Mouse (Mus musculus) heart, embryonic 14.5 days (tissue): ENCODE measurements around the gene Fes. TPM values are rescaled to one million over a fixed set of nuclear protein-coding genes. Genes with fewer than 3 reads are reported as not detected.
A peak's percentile ranks its signal among the peaks of the same experiment; 100 is the strongest.

Experiments used
- ATAC-seq: fragments of 200-750 bp; cut with Nextera tagmentation; 2 replicates; pipeline ENCODE4 v1.8.0; 2017; ENCODE audit warnings: low read depth, moderate TSS enrichment; ENCODE audit not compliant: insufficient number of reproducible peaks, insufficient read depth, low FRiP score
- H3K27ac ChIP-seq, 2 experiments: fragments of 200-500 bp in 1 of 2; fragments of 300-500 bp in 1 of 2; sonication (generic) in 1 of 2; replicated peaks in 1 of 2; 2 replicates each; pipeline ENCODE4 v1.5.1; 2012 to 2014; ENCODE audit warnings: low read depth in 2 of 2, low read length in 2 of 2, control low read depth in 1 of 2, mild to moderate bottlenecking in 1 of 2, mixed read lengths in 1 of 2; ENCODE audit not compliant: control insufficient read depth in 1 of 2, insufficient read depth in 1 of 2
- H3K27me3 ChIP-seq: fragments of 300-500 bp; sonication (generic); 2 replicates; pipeline ENCODE4 v1.6.1; 2014; ENCODE audit warnings: mild to moderate bottlenecking, low read length, control low read depth; ENCODE audit not compliant: control insufficient read depth, insufficient read depth
- H3K36me3 ChIP-seq: fragments of 300-500 bp; sonication (generic); 2 replicates; pipeline ENCODE4 v1.6.1; 2014; ENCODE audit warnings: mild to moderate bottlenecking, control low read depth, low read length, mixed read lengths; ENCODE audit not compliant: control insufficient read depth, insufficient read depth
- H3K4me1 ChIP-seq, 2 experiments: fragments of 200-500 bp in 1 of 2; fragments of 300-500 bp in 1 of 2; sonication (generic) in 1 of 2; 2 replicates each; pipeline ENCODE4 v1.6.1; 2012 to 2014; ENCODE audit warnings: low read length in 2 of 2, control low read depth in 1 of 2, mixed read lengths in 1 of 2; ENCODE audit not compliant: control insufficient read depth in 2 of 2, insufficient read depth in 2 of 2
- H3K4me2 ChIP-seq: fragments of 300-500 bp; sonication (generic); 2 replicates; pipeline ENCODE4 v1.6.1; 2014; ENCODE audit warnings: mild to moderate bottlenecking, low read length
- H3K4me3 ChIP-seq, 2 experiments: fragments of 200-500 bp in 1 of 2; fragments of 300-500 bp in 1 of 2; sonication (generic) in 1 of 2; 2 replicates each; pipeline ENCODE4 v1.5.1; 2012 to 2014; ENCODE audit warnings: low read length in 2 of 2, mild to moderate bottlenecking in 2 of 2, control low read depth in 1 of 2, low read depth in 1 of 2, moderate library complexity in 1 of 2; ENCODE audit not compliant: control insufficient read depth in 1 of 2, insufficient read depth in 1 of 2
- H3K9ac ChIP-seq: fragments of 300-500 bp; sonication (generic); 2 replicates; pipeline ENCODE4 v1.6.1; 2014; ENCODE audit warnings: mild to moderate bottlenecking, low read length
- H3K9me3 ChIP-seq: fragments of 300-500 bp; sonication (generic); 2 replicates; pipeline ENCODE4 v1.6.1; 2016; ENCODE audit warnings: low read length, control low read depth; ENCODE audit not compliant: control insufficient read depth
- WGBS: fragments of 180-500 bp; shearing (Covaris S2); extraction: QIAGEN DNeasy Blood & Tissue Kit; methylation state at CpG from one replicate; pipeline ENCODE4 v1.1.7; 2014; 5-methylcytosine and 5-hydroxymethylcytosine counted together
- polyA plus RNA-seq: library from polyadenylated mRNA; unstranded; fragments of >200 nt; fragmentation: Nextera tagmentation; extraction: Ambion mirVana; gene quantifications from 2 replicates; pipeline ENCODE4 v1.2.1, GENCODE M21; 2014

Gene Fes
- polyA plus RNA-seq, 1 experiment from 2014 or later: 12.3 TPM

GRCm38 (mm10) chr7:80346830-80347229 lies 40.9 kb downstream of the Fes start:
- Histone ChIP-seq H3K27ac (no peak overlapping the region), H3K27me3 (no peaks in the 10 kb centered on the region), H3K9ac (no peak overlapping the region), H3K4me3 (no peak overlapping the region), H3K36me3 (peaks cover 21% of the 10 kb centered on the region), H3K4me1 (peaks cover 9 to 14% of the 10 kb centered on the region in 2 experiments), H3K4me2 (no peak overlapping the region), H3K9me3 (no peaks in the 10 kb centered on the region)
- ATAC-seq: no peak
- 67% methylated on average over 5 of the region's 5 CpGs for WGBS

GRCm38 (mm10) chr7:80346173-80346572 lies 41.6 kb downstream of the Fes start:
- Histone ChIP-seq H3K4me3 (no peak overlapping the region), H3K4me2 (no peak overlapping the region), H3K27ac (no peak overlapping the region), H3K9ac (no peak overlapping the region), H3K27me3 (no peaks in the 10 kb centered on the region), H3K9me3 (no peaks in the 10 kb centered on the region), H3K36me3 (peaks cover 16% of the 10 kb centered on the region), H3K4me1 (peaks cover 11 to 15% of the 10 kb centered on the region in 2 experiments)
- WGBS: 76% methylated on average over 9 of the region's 9 CpGs
- no peak for ATAC-seq

GRCm38 (mm10) chr7:80343270-80344018 lies 44.3 kb downstream of the Fes start:
- Histone ChIP-seq H3K27ac (peak overlapping the region; percentile 68), H3K4me3 (peak overlapping the region; percentile 55 to 67), H3K9ac (peak overlapping the region; percentile 92), H3K4me1 (peaks cover 24 to 33% of the 10 kb centered on the region in 2 experiments), H3K36me3 (no peaks in the 10 kb centered on the region), H3K9me3 (no peaks in the 10 kb centered on the region), H3K4me2 (peak overlapping the region; percentile 81), H3K27me3 (no peaks in the 10 kb centered on the region)
- 26% methylated on average over 19 of the region's 19 CpGs for WGBS
- ATAC-seq: no peak

GRCm38 (mm10) chr7:80342858-80343257 lies 44.9 kb downstream of the Fes start, which contains the start of gene Hddc3:
TSS of gene Hddc3 (plus strand) at chr7:80343104.
- Histone ChIP-seq H3K4me3 (peak within 1 kb of the TSS; percentile 55 to 67), H3K4me2 (peak within 1 kb of the TSS; percentile 81), H3K9ac (peak within 1 kb of the TSS; percentile 92), H3K27ac (peak within 1 kb of the TSS; percentile 68), H3K27me3 (no peaks in the 10 kb centered on the region), H3K36me3 (peaks cover under 1% of the 10 kb centered on the region; the same call in 1 of the 2 replicates), H3K9me3 (no peaks in the 10 kb centered on the region), H3K4me1 (peaks cover 24 to 35% of the 10 kb centered on the region in 2 experiments)
- WGBS: 2% methylated on average over 25 of the region's 25 CpGs
- ATAC-seq: no peak

GRCm38 (mm10) chr7:80341793-80342192 lies 46.0 kb downstream of the Fes start:
- H3K9me3 ChIP-seq: no peaks in the 10 kb centered on the region
- no peak for ATAC-seq
- H3K4me3 ChIP-seq: no peak overlapping the region
- 54% methylated on average over 7 of the region's 7 CpGs for WGBS
- H3K4me2 ChIP-seq: no peak overlapping the region
- H3K36me3 ChIP-seq: peaks cover 11% of the 10 kb centered on the region
- peaks cover 22 to 35% of the 10 kb centered on the region in 2 experiments for H3K4me1 ChIP-seq
- no peak overlapping the region for H3K9ac ChIP-seq
- no peaks in the 10 kb centered on the region for H3K27me3 ChIP-seq
- no peak overlapping the region for H3K27ac ChIP-seq

GRCm38 (mm10) chr7:80340793-80341192 lies 47.0 kb downstream of the Fes start, which contains the start of gene Unc45a:
TSS of gene Unc45a (minus strand) at chr7:80341005.
- Histone ChIP-seq H3K27me3 (no peaks in the 10 kb centered on the region), H3K4me1 (peaks cover 22 to 33% of the 10 kb centered on the region in 2 experiments), H3K4me3 (peak within 1 kb of the TSS; percentile 62 to 82), H3K9ac (peak within 1 kb of the TSS; percentile 70), H3K4me2 (peak within 1 kb of the TSS; percentile 69), H3K9me3 (no peaks in the 10 kb centered on the region), H3K27ac (peak within 1 kb of the TSS; percentile 90 to 94), H3K36me3 (peaks cover 21% of the 10 kb centered on the region)
- ATAC-seq: peak; percentile 55
- 1% methylated on average over 11 of the region's 11 CpGs for WGBS

GRCm38 (mm10) chr7:80339793-80340628 lies 47.7 kb downstream of the Fes start:
- peaks cover 22 to 33% of the 10 kb centered on the region in 2 experiments for H3K4me1 ChIP-seq
- H3K4me2 ChIP-seq: peak overlapping the region; percentile 69
- peaks cover 29% of the 10 kb centered on the region for H3K36me3 ChIP-seq
- peak; percentile 97 for ATAC-seq
- peak overlapping the region; percentile 62 to 82 for H3K4me3 ChIP-seq
- peak overlapping the region; percentile 70 for H3K9ac ChIP-seq
- WGBS: under 1% methylated on average over 45 of the region's 45 CpGs
- H3K9me3 ChIP-seq: no peaks in the 10 kb centered on the region
- peak overlapping the region; percentile 90 to 94 for H3K27ac ChIP-seq
- H3K27me3 ChIP-seq: no peaks in the 10 kb centered on the region
